In the genomic region with DNA sequence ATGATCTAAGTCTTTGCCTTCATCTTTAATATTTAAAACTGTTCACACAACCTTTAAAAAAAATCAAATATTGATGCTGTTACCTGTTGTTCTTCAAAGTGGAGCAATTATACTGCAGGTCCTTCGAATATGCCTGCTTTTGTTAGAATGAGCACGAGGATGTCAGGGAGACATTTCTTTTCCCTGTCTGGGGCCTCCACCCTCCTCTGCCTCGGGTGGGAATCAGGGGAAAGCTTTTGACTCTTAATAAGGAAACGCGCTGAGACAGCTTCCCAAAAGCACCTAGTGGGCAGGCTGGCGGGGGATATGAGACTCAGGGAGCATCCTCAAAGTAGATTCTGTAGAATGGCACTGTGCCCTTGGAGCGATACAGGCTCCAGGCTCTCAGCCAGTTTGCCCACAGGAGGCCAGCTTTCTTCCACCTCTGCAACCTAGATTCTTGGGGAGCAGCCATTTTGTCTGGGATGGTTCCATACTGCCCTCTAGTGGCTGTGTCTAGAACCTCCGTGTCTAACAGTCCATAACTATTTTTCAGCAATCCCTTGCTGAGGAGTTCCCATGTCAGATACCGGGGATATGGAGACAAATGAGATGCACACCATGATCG, we compare ENCODE assay signal across 8 mouse cellular contexts.
DNase-seq lines count a peak whose midpoint lies in the region; ATAC-seq and TF ChIP-seq lines count a peak whose summit lies in the region.

No protein-coding gene starts in this region.

- H3K4me1 ChIP-seq in embryonic fibroblast, embryonic 13.5 days (ENCODE audit: control insufficient read depth, insufficient read depth, low read length) = no peaks in the 10 kb centered on the region
- H3K4me1 ChIP-seq in heart, postnatal 0 days (ENCODE audit: control insufficient read depth, insufficient read depth) = no peaks in the 10 kb centered on the region
- H3K4me1 ChIP-seq in lung, adult 2 months (ENCODE audit: control insufficient read depth, insufficient read depth, low read length) = no peaks in the 10 kb centered on the region

- no peak for TF ChIP-seq POLR2A in brain, embryonic 14.5 days (IDR thresholded peaks at IDR 0.05; ENCODE audit: borderline replicate concordance, extremely low read depth, insufficient read depth, insufficient read length, poor library complexity, severe bottlenecking)
- TF ChIP-seq POLR2A in embryonic fibroblast, embryonic 13.5 days (IDR thresholded peaks at IDR 0.05; ENCODE audit: low read depth, low read length) = no peak
- no peak for TF ChIP-seq POLR2A in lung, adult 2 months (IDR thresholded peaks at IDR 0.05; ENCODE audit: borderline replicate concordance, extremely low read depth, low read depth, low read length)

- H3K27me3 ChIP-seq in heart, postnatal 0 days (ENCODE audit: control insufficient read depth, insufficient read depth, low read length) = no peaks in the 10 kb centered on the region

- DNase-seq in ES-CJ7 (ENCODE audit: low read depth, low spot score) = peak; percentile 77
- DNase-seq in brain, embryonic 14.5 days (ENCODE audit: low read depth) = peak; percentile 93
- DNase-seq in heart, postnatal 0 days (ENCODE audit: low spot score) = peak; percentile 41
- peak; percentile 35 for DNase-seq in large intestine, adult 2 months (ENCODE audit: low read depth, low spot score)
- DNase-seq in lung, adult 2 months = peak; percentile 56
- peak; percentile 48 for DNase-seq in retina, adult 2 months (ENCODE audit: low read depth, low spot score)
- DNase-seq in spleen, postnatal 36 days (ENCODE audit: low spot score in 2 of 2) = no peak

- H3K36me3 ChIP-seq in heart, postnatal 0 days (replicated peaks; ENCODE audit: control insufficient read depth, insufficient read depth, low read length) = no peaks in the 10 kb centered on the region

- 0 out of 2 replicates have a peak, but pooled peaks have one; percentile 24 for ATAC-seq in heart, postnatal 0 days (ENCODE audit: insufficient read depth, low read depth)

- no peak for TF ChIP-seq EP300 in heart, postnatal 0 days (IDR thresholded peaks at IDR 0.05; ENCODE audit: low read depth)

- 47% methylated on average over 10 of the region's 10 CpGs for WGBS in heart, postnatal 0 days
- 41% methylated on average over 10 of the region's 10 CpGs for WGBS in large intestine, adult 2 months
- 39% methylated on average over 10 of the region's 10 CpGs for WGBS in lung, adult 2 months

- no peak overlapping the region for H3K27ac ChIP-seq in embryonic fibroblast, embryonic 13.5 days (ENCODE audit: insufficient read depth, low read length)
- H3K27ac ChIP-seq in heart, postnatal 0 days (ENCODE audit: low read depth) = no peak overlapping the region

- H3K4me3 ChIP-seq in embryonic fibroblast, embryonic 13.5 days (ENCODE audit: insufficient read depth, low read length) = no peak overlapping the region
- H3K4me3 ChIP-seq in heart, postnatal 0 days (ENCODE audit: low read depth, low read length) = no peak overlapping the region
- no peak overlapping the region for H3K4me3 ChIP-seq in lung, adult 2 months (replicated peaks; ENCODE audit: extremely low read depth, low read depth, low read length)

- no peaks in the 10 kb centered on the region for H3K9me3 ChIP-seq in heart, postnatal 0 days (replicated peaks; ENCODE audit: control insufficient read depth, low read length)

- H3K9ac ChIP-seq in heart, postnatal 0 days (replicated peaks; ENCODE audit: low read depth, low read length) = no peak overlapping the region

- no peak overlapping the region for H3K4me2 ChIP-seq in heart, postnatal 0 days (ENCODE audit: low read depth, low read length)

- peak; percentile 79 for TF ChIP-seq CTCF in brain, embryonic 14.5 days (IDR thresholded peaks at IDR 0.05; ENCODE audit: borderline replicate concordance, extremely low read depth, insufficient read depth, insufficient read length)
- TF ChIP-seq CTCF in embryonic fibroblast, embryonic 13.5 days (IDR thresholded peaks at IDR 0.05; ENCODE audit: borderline replicate concordance, insufficient read depth, low read length) = 0 out of 2 replicates have a peak, but pooled peaks have one; percentile 9
- TF ChIP-seq CTCF in heart, postnatal 0 days (IDR thresholded peaks at IDR 0.05; ENCODE audit: low read depth) = peak; percentile 73
- TF ChIP-seq CTCF in lung, adult 2 months (IDR thresholded peaks at IDR 0.05; ENCODE audit: insufficient read depth, low read length) = peak; percentile 49

Comparison
In these comparisons a context has a peak if more than half of its experiments do, and no peak if none do; other contexts are left out.
1. DNase-seq: peak in ES-CJ7 (single experiment), brain, embryonic 14.5 days (single experiment), heart, postnatal 0 days (single experiment), large intestine, adult 2 months (single experiment), lung, adult 2 months (single experiment) and retina, adult 2 months (single experiment); none in spleen, postnatal 36 days (0 of 2).
2. CTCF ChIP-seq: peak in every context shown above with its lines; median percentile 79 in brain, embryonic 14.5 days; 73 in heart, postnatal 0 days; 49 in lung, adult 2 months; 9 in embryonic fibroblast, embryonic 13.5 days.